Mouse (Mus musculus) intestine, embryonic 15.5 days (tissue): ENCODE results near the gene Zbtb11. TPM values are rescaled to one million over a fixed set of nuclear protein-coding genes. Genes with fewer than 3 reads are reported as not detected.
"Not testable (repeated sequence)": the region's sequence is repeated elsewhere in the genome, so short reads cannot be mapped to it uniquely, and the experiment has no call there.

Source experiments
- ATAC-seq: fragments of 200-750 bp; cut with Nextera tagmentation; 2 replicates; pipeline ENCODE4 v1.8.0; 2017; ENCODE audit warnings: moderate TSS enrichment, moderate library complexity
- H3K27ac ChIP-seq: fragments of 300-500 bp; sonication (generic); 2 replicates; pipeline ENCODE4 v1.5.1; 2015; ENCODE audit warnings: mild to moderate bottlenecking, inconsistent platforms
- H3K27me3 ChIP-seq: fragments of 300-500 bp; sonication (generic); replicated peaks from 2 replicates; pipeline ENCODE4 v1.6.1; 2015; ENCODE audit warnings: inconsistent platforms
- H3K36me3 ChIP-seq: fragments of 300-500 bp; sonication (generic); 2 replicates; pipeline ENCODE4 v1.6.1; 2015; ENCODE audit warnings: inconsistent platforms
- H3K4me1 ChIP-seq: fragments of 300-500 bp; sonication (generic); replicated peaks from 2 replicates; pipeline ENCODE4 v1.6.1; 2015; ENCODE audit warnings: inconsistent platforms
- H3K4me2 ChIP-seq: fragments of 300-500 bp; sonication (generic); replicated peaks from 2 replicates; pipeline ENCODE4 v1.6.1; 2015; ENCODE audit warnings: mild to moderate bottlenecking, inconsistent platforms
- H3K4me3 ChIP-seq: fragments of 300-500 bp; sonication (generic); replicated peaks from 2 replicates; pipeline ENCODE4 v1.5.1; 2015; ENCODE audit warnings: inconsistent platforms
- H3K9ac ChIP-seq: fragments of 300-500 bp; sonication (generic); 2 replicates; pipeline ENCODE4 v1.6.1; 2015; ENCODE audit warnings: inconsistent platforms
- H3K9me3 ChIP-seq: fragments of 300-500 bp; sonication (generic); 2 replicates; pipeline ENCODE4 v1.6.1; 2016; ENCODE audit warnings: inconsistent platforms
- WGBS: fragments of 180-500 bp; shearing (Covaris S2); methylation state at CpG from one replicate; pipeline ENCODE4 v1.1.7; 2015; 5-methylcytosine and 5-hydroxymethylcytosine counted together
- polyA plus RNA-seq: library from polyadenylated mRNA; unstranded; fragments of >200 nt; fragmentation: Nextera tagmentation; extraction: Ambion mirVana; gene quantifications from 2 replicates; pipeline ENCODE4 v1.2.1, GENCODE M21; 2015

The Zbtb11 gene
- 14.2 and 15.3 TPM in 2 replicates for polyA plus RNA-seq

GRCm38 (mm10) chr16:55973431-55974255 is at the start of gene Zbtb11:
Zbtb11 (plus strand) TSS chr16:55973883.
- Histone ChIP-seq H3K27ac (peak within 1 kb of the TSS; percentile 91), H3K36me3 (peaks cover 19% of the 10 kb centered on the region)
- ATAC-seq = peak; percentile 96

GRCm38 (mm10) chr16:55924010-55924409 is 49.7 kb upstream of the Zbtb11 start:
- Histone ChIP-seq H3K4me3 (no peak overlapping the region), H3K27me3 (no peaks in the 10 kb centered on the region), H3K4me2 (no peak overlapping the region), H3K9me3 (no peaks in the 10 kb centered on the region), H3K9ac (no peak overlapping the region), H3K27ac (no peak overlapping the region), H3K4me1 (no peaks in the 10 kb centered on the region), H3K36me3 (peaks cover 3% of the 10 kb centered on the region; the same call in 1 of the 2 replicates)
- 87% methylated on average over 4 of the region's 4 CpGs for WGBS
- no peak for ATAC-seq

More at GRCm38 (mm10) chr16:55973431-55974255, at the start of gene Zbtb11:
- Histone ChIP-seq H3K9me3 (no peaks in the 10 kb centered on the region), H3K4me2 (peak within 1 kb of the TSS; percentile 57), H3K27me3 (no peaks in the 10 kb centered on the region), H3K4me3 (peak within 1 kb of the TSS; percentile 100), H3K9ac (peak within 1 kb of the TSS; percentile 95), H3K4me1 (peaks cover 20% of the 10 kb centered on the region)
- under 1% methylated on average over 84 of the region's 86 CpGs for WGBS

GRCm38 (mm10) chr16:55933681-55934343 is 39.9 kb upstream of the Zbtb11 start:
- Histone ChIP-seq H3K27me3 (no peaks in the 10 kb centered on the region), H3K9me3 (no peaks in the 10 kb centered on the region), H3K9ac (peak overlapping the region; percentile 69), H3K27ac (no peak overlapping the region), H3K4me3 (peak overlapping the region; percentile 71), H3K4me1 (no peaks in the 10 kb centered on the region), H3K36me3 (no peaks in the 10 kb centered on the region), H3K4me2 (peak overlapping the region; percentile 80)
- WGBS = under 1% methylated on average over 32 of the region's 32 CpGs
- ATAC-seq = peak; percentile 63

GRCm38 (mm10) chr16:55934453-55935037 is 39.1 kb upstream of the Zbtb11 start, which contains the start of gene Cep97:
Cep97 (minus strand) TSS chr16:55934855.
- peak; percentile 99 for ATAC-seq
- Histone ChIP-seq H3K4me1 (no peaks in the 10 kb centered on the region), H3K4me2 (peak within 1 kb of the TSS; percentile 80), H3K36me3 (no peaks in the 10 kb centered on the region), H3K9me3 (no peaks in the 10 kb centered on the region), H3K9ac (peak within 1 kb of the TSS; percentile 69), H3K27ac (no peak within 1 kb of the TSS), H3K4me3 (peak within 1 kb of the TSS; percentile 71), H3K27me3 (no peaks in the 10 kb centered on the region)
- WGBS = under 1% methylated on average over 24 of the region's 24 CpGs

GRCm38 (mm10) chr16:55938761-55939160 is 34.9 kb upstream of the Zbtb11 start:
- no peak overlapping the region for H3K4me2 ChIP-seq
- no peak overlapping the region for H3K27ac ChIP-seq
- H3K36me3 ChIP-seq = no peaks in the 10 kb centered on the region
- no peak overlapping the region for H3K4me3 ChIP-seq
- H3K9ac ChIP-seq = no peak overlapping the region
- H3K27me3 ChIP-seq = no peaks in the 10 kb centered on the region
- H3K4me1 ChIP-seq = no peaks in the 10 kb centered on the region
- ATAC-seq = no peak
- H3K9me3 ChIP-seq = no peaks in the 10 kb centered on the region
- WGBS = 84% methylated on average over 4 of the region's 4 CpGs

- H3K27me3 ChIP-seq = no peaks in the 10 kb centered on the region
- no peak overlapping the region for H3K27ac ChIP-seq
- peak; percentile 42; the same call in 1 of the 2 replicates for ATAC-seq
- no peak overlapping the region for H3K4me2 ChIP-seq
- no peaks in the 10 kb centered on the region for H3K36me3 ChIP-seq
- no peaks in the 10 kb centered on the region for H3K4me1 ChIP-seq
- no peak overlapping the region for H3K4me3 ChIP-seq
- no peaks in the 10 kb centered on the region for H3K9me3 ChIP-seq
- H3K9ac ChIP-seq = no peak overlapping the region
- 82% methylated on average over 6 of the region's 6 CpGs for WGBS
Measured at GRCm38 (mm10) chr16:55939703-55940102, 34.0 kb upstream of the Zbtb11 start.

GRCm38 (mm10) chr16:55940781-55941180 is 32.9 kb upstream of the Zbtb11 start:
- no peak for ATAC-seq
- Histone ChIP-seq H3K4me1 (no peaks in the 10 kb centered on the region), H3K4me2 (no peak overlapping the region), H3K27ac (no peak overlapping the region), H3K4me3 (no peak overlapping the region), H3K27me3 (no peaks in the 10 kb centered on the region), H3K9ac (no peak overlapping the region), H3K36me3 (no peaks in the 10 kb centered on the region), H3K9me3 (no peaks in the 10 kb centered on the region)
- WGBS = 94% methylated on average over 4 of the region's 4 CpGs

GRCm38 (mm10) chr16:55947266-55947665 is 26.4 kb upstream of the Zbtb11 start:
- Histone ChIP-seq H3K4me1 (no peaks in the 10 kb centered on the region), H3K27ac (no peak overlapping the region), H3K9ac (no peak overlapping the region), H3K4me3 (no peak overlapping the region), H3K36me3 (no peaks in the 10 kb centered on the region), H3K9me3 (no peaks in the 10 kb centered on the region), H3K27me3 (no peaks in the 10 kb centered on the region), H3K4me2 (no peak overlapping the region)
- 60% methylated on average over 3 of the region's 3 CpGs for WGBS
- no peak for ATAC-seq

- not testable (repeated sequence) for H3K4me1 ChIP-seq, H3K4me2 ChIP-seq, H3K27me3 ChIP-seq, H3K36me3 ChIP-seq, H3K27ac ChIP-seq, ATAC-seq, H3K9ac ChIP-seq, H3K4me3 ChIP-seq, H3K9me3 ChIP-seq
- WGBS = 78% methylated on average over 2 of the region's 2 CpGs
Measured at GRCm38 (mm10) chr16:55947876-55948410, 25.7 kb upstream of the Zbtb11 start.

GRCm38 (mm10) chr16:55948963-55949362 is 24.7 kb upstream of the Zbtb11 start:
- WGBS = 39% methylated on average over 7 of the region's 7 CpGs
- no peaks in the 10 kb centered on the region for H3K9me3 ChIP-seq

GRCm38 (mm10) chr16:55950462-55950861 is 23.2 kb upstream of the Zbtb11 start:
- no peak overlapping the region for H3K9ac ChIP-seq
- H3K4me1 ChIP-seq = no peaks in the 10 kb centered on the region
- H3K4me2 ChIP-seq = no peak overlapping the region
- no peaks in the 10 kb centered on the region for H3K36me3 ChIP-seq
- no peak for ATAC-seq
- H3K27ac ChIP-seq = no peak overlapping the region
- no peak overlapping the region for H3K4me3 ChIP-seq
- 72% methylated on average over 3 of the region's 3 CpGs for WGBS
- H3K27me3 ChIP-seq = no peaks in the 10 kb centered on the region
- no peaks in the 10 kb centered on the region for H3K9me3 ChIP-seq

More at GRCm38 (mm10) chr16:55948963-55949362, 24.7 kb upstream of the Zbtb11 start:
- H3K36me3 ChIP-seq = no peaks in the 10 kb centered on the region
- no peaks in the 10 kb centered on the region for H3K27me3 ChIP-seq
- no peaks in the 10 kb centered on the region for H3K4me1 ChIP-seq
- no peak overlapping the region for H3K4me3 ChIP-seq
- no peak overlapping the region for H3K27ac ChIP-seq
- H3K9ac ChIP-seq = no peak overlapping the region
- no peak overlapping the region for H3K4me2 ChIP-seq
- no peak for ATAC-seq
